Mouse (Mus musculus) myocyte (in vitro differentiated cells): ENCODE measurements around the gene Pnpla6.

Source experiments
- CEBPB ChIP-seq: IDR thresholded peaks from 2 replicates; pipeline ENCODE4 v1.6.1; 2011; ENCODE audit warnings: mild to moderate bottlenecking, moderate library complexity; ENCODE audit not compliant: poor library complexity, insufficient read depth, severe bottlenecking
- E2F4 ChIP-seq: IDR thresholded peaks from one replicate; pipeline ENCODE4 v1.6.1; 2011; ENCODE audit warnings: mild to moderate bottlenecking, control low read depth, moderate library complexity; ENCODE audit not compliant: insufficient read depth
- MAX ChIP-seq: IDR thresholded peaks from one replicate; pipeline ENCODE4 v1.6.1; 2011; ENCODE audit warnings: low read depth, mild to moderate bottlenecking, control low read depth
- MYOD1 ChIP-seq, 3 experiments: IDR thresholded peaks; one replicate each; pipeline ENCODE4 v1.6.1; 2011; ENCODE audit warnings: control low read depth in 2 of 3, low read depth in 2 of 3, mild to moderate bottlenecking in 2 of 3, moderate library complexity in 1 of 3; ENCODE audit not compliant: insufficient read length in 2 of 3, control insufficient read depth in 1 of 3
- MYOG ChIP-seq, 3 experiments: IDR thresholded peaks; one replicate each; pipeline ENCODE4 v1.6.1; 2011; ENCODE audit warnings: control low read depth in 2 of 3, low read depth in 2 of 3, mild to moderate bottlenecking in 2 of 3; ENCODE audit not compliant: insufficient read length in 2 of 3, control insufficient read depth in 1 of 3, insufficient read depth in 1 of 3
- POLR2A ChIP-seq: IDR thresholded peaks from one replicate; pipeline ENCODE4 v1.6.1; 2011; ENCODE audit warnings: low read depth, mild to moderate bottlenecking, control low read depth, moderate library complexity; ENCODE audit not compliant: insufficient read length
- POLR2AphosphoS2 ChIP-seq: IDR thresholded peaks from one replicate; pipeline ENCODE4 v1.6.1; 2011; ENCODE audit warnings: low read depth, control low read depth; ENCODE audit not compliant: insufficient read length
- TCF12 ChIP-seq: IDR thresholded peaks from one replicate; pipeline ENCODE4 v1.6.1; 2011; ENCODE audit warnings: mild to moderate bottlenecking, control low read depth; ENCODE audit not compliant: poor library complexity, insufficient read depth, severe bottlenecking
- USF1 ChIP-seq: IDR thresholded peaks from one replicate; pipeline ENCODE4 v1.6.1; 2011; ENCODE audit warnings: low read depth, mild to moderate bottlenecking, control low read depth, moderate library complexity

DNA sequence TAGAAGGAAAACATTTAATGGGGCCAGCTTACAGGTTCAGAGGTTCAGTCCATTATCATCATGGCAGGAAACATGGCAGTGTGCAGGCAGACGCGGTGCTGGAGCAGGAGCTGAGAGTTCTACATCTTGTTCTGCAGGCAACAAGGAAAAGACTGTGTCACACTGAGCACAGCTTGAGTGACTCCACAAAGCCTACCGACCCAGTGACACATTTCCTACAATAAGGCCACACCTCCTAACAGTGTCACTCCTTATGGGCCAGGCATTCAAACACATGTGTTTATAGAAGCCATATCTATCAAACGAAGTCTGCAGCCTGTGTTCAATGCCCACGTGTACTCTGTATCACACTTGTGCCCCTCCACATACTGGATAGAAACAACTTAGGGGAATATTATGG lies 54.6 kb downstream of the Pnpla6 start:
- TF ChIP-seq TCF12: no peak
- TF ChIP-seq USF1: no peak
- no peak for TF ChIP-seq POLR2A
- no peak for TF ChIP-seq MYOD1 (IDR thresholded peaks at IDR 0.05; ENCODE audit: control insufficient read depth in 1 of 3, insufficient read length in 2 of 3, low read depth in 2 of 3)
- no peak for TF ChIP-seq MYOG (IDR thresholded peaks at IDR 0.05; ENCODE audit: control insufficient read depth in 1 of 3, insufficient read depth in 1 of 3, insufficient read length in 2 of 3, low read depth in 2 of 3)
- no peak for TF ChIP-seq CEBPB
- no peak for TF ChIP-seq MAX
- TF ChIP-seq E2F4: no peak
- TF ChIP-seq POLR2AphosphoS2: no peak
